Mouse (Mus musculus): ENCODE results near the gene Rimbp3.
"Not testable (repeated sequence)": the region's sequence is repeated elsewhere in the genome, so short reads cannot be mapped to it uniquely, and the experiment has no call there.

Gene Rimbp3

GRCm38 (mm10) chr16:17208389-17209361 is at the start of gene Rimbp3:
TSS of gene Rimbp3 (plus strand) at chr16:17208603.
- peak; percentile 88 for ATAC-seq (ENCODE audit: low TSS enrichment)

DNA sequence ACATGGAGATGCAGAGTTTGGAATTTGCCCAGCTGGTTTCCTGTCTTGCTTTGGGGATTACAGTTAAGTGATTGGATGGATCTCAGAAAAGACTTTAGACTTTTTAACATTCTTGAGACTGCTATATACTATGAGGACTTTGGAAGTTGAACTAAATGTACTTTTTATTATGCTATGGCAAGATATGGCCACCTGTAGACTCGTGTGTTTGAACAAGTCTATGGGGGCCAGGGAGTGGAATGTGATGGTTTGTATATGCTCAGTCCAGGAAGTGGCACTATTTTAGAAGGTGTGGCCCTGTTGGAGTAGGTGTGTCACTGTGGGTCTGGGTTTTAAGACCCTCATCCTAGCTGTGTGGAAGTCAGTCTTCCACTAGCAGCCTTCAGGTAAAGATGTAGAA is 42.9 kb upstream of the Rimbp3 start:
- ATAC-seq (ENCODE audit: low TSS enrichment): not testable (repeated sequence)

DNA sequence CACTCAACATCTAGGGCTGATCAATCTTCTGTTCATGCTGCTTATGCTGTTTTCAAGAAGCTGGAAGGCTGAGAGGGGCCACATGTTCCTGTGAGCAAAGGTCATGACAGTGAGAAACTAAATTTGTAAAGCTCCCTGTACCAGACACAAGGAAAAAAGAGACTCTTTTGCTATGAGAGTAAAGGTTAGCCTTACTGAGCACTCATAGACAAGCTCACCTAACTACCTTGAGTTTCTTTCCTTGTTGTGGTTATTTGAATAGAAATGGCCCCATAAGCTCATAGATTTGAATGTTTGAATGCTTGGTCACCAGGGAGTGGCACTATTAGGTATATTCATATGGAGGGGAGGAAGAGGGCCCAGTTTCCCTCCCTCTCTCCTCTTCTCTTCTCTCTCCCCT is 41.2 kb upstream of the Rimbp3 start:
- ATAC-seq (ENCODE audit: low TSS enrichment): no peak

- no peak for ATAC-seq (ENCODE audit: low TSS enrichment)
Observed at GRCm38 (mm10) chr16:17168049-17168448, 40.4 kb upstream of the Rimbp3 start.

- ATAC-seq (ENCODE audit: low TSS enrichment): no peak
Observed at GRCm38 (mm10) chr16:17175765-17176164, 32.6 kb upstream of the Rimbp3 start.

DNA sequence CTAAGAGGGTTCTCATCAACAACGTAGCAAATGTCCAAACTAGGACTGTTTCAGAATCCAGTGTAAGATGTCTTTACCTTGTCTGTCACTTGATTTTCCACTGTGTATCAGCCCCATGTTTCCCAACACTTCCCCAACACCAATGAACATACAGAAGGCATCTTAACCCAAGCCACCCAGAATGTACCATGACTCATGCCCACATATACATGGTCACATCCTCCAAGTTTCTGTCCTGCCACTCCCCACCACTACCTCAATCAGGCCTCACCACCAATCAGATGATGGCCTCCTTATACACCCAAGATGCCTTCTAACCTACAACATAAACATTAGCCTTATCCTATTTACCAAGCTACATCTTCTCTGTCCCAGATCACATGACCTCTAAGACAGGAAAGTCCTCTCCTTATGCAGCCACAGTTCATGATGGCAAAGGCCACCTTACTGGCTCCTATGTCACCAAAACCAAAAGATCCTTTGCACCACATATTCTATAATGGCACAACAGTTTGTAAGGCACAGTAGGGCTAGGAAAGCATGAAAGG is 30.7 kb upstream of the Rimbp3 start:
- no peak for ATAC-seq (ENCODE audit: low TSS enrichment)

- ATAC-seq (ENCODE audit: low TSS enrichment): no peak
Observed at GRCm38 (mm10) chr16:17179706-17180105, 28.7 kb upstream of the Rimbp3 start.

- ATAC-seq (ENCODE audit: low TSS enrichment): peak; percentile 27; the same call in 1 of the 2 replicates
Observed at GRCm38 (mm10) chr16:17181382-17181781, 27.0 kb upstream of the Rimbp3 start.

DNA sequence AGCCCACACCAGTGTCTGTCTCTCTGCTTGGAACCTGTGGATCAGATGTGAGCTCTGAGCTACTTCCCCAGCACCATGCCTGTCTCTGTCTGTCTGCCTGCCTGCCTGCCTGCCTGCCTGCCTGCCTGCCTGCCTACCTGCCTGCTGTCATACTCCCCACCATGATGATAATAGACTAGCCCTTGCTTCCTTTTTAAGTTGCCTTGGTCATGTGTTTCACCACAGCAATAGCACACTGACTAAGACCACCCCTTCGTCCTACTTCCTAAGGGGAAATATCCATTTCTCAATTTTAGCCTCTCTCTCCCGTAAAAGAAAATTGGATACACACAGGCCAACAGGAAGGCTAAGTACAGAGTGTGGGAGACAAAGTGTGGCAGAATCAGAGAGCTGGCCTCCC is 26.3 kb upstream of the Rimbp3 start:
- ATAC-seq (ENCODE audit: low TSS enrichment): peak; percentile 41; the same call in 1 of the 2 replicates

DNA sequence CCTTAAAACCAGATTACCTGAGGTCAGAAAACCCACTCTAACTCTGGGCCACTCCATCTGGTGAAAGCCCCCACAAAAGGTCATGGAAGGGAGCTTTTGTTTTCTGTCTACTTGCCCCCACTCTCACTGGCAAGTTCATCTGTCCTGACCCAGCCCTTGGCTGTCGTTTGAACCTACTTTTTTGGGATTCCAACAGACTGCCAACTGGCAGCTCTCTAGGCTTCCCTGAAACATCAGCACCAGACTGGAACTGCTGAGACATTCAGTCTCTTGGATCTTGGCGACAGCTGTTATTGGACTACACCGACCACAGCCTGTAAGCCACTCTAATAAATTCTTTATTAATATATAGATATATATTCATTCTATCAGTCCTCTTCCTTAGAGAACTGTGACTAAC is 25.4 kb upstream of the Rimbp3 start:
- no peak for ATAC-seq (ENCODE audit: low TSS enrichment)

DNA sequence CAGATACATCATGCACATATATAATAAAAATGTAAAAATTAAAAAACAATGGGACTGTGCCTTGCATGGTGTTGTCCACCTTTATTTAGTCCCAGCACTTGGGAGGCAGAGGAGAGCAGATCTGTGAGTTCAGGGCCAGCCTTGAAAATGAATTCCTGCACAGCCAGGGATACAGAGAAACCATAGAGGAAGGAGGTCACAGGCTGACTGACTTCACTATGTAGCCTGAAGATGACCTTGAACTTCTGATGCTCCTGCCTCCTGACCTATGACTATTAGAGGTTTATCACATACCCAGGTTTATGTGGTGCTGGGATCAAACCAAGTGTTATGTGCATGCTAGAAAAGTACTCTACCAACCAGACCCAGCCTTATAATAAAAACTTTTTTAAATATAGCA is 22.9 kb upstream of the Rimbp3 start:
- no peak for ATAC-seq (ENCODE audit: low TSS enrichment)

DNA sequence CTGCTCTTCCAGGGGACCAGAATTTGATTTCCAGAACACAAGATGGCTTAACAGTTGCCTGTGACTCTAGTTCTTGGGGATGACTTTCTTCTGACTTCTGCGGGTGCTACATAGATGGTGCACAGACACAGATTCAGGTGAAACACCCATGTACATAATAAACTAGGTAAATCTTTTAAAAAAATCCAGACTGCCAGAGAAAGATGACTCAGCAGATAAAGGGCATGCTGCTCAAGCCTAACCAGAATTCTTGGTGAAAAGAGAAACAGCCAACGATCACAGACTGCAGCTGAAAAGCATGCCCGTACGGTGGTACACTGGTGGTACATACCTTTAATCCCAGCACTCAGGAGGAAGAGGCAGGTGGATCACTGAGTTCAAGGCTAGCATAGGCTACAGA is 14.6 kb upstream of the Rimbp3 start:
- no peak for ATAC-seq (ENCODE audit: low TSS enrichment)

DNA sequence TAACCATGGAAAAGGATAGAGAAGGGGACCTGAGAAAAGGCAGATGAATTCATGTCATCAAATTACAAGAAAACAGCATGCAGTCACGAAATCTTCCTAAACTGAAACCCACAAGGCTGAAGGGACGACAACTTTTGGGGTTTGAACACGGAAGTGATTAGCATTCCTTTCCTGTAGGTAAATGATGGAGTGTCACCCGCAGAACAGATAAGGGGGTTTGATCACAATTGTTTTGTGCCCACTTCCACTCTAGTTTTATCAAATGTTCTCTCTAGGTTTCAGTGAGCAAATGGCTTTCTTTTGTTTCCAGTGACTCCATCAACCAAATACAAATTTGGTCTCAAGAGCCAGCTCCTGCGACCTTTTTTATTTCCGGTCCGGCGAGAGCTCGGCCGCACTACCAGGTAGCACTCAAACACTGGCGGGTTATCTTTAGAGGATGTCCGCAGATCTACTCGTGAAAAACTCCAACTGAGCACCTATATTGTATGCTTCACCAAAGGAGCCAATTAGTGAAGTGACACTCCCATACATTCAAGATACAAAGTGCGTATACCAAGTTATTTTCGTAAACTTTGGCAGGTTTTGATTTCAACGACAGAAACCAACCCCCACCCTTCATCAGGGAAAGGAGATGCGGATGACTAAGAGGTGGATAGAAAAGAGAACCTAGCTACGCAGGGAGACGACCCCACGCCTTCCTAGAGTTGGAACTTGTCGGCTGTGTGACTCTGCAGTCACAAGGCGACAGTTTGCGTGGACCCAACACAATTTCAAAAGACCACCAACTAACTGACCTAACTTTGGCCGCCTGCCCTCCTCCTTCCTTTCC is 8.1 kb upstream of the Rimbp3 start:
- no peak for ATAC-seq (ENCODE audit: low TSS enrichment)

DNA sequence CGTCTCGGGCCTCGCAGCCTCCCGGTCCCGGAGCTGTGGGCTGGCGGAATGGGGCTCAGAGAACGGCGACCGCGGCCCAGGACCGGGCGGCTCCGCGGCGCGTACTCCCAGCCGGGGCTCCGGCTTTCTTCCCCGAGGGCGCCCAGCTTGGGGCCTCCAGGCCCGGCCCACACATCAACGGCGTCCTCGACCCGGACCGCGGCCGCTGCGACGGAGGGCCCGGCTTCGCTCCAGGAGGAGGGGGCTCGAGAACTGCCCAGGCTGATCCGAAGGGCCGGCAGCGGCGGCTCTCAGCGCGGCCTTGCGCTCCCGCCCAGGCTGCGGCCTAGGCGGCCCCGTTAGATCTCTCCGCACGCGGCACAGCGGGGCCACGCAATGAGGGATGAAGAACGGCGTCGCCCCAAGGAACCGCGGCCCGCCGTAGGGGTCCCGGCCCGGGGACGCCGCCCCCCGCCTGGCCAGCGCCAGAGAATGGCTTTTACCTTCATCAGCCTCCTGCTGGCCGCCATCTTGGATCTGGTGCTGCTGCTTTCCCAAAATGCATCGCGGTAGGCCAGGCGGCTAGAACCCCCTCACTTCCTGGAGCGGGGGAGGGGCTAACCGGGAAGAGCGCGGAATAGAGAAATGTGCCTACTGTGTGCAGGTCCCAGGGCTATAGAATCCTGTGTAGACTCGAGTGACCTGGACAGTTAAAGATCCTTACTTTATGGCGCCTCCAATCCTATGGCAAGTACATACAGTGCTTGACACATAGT is 7.3 kb upstream of the Rimbp3 start:
- ATAC-seq (ENCODE audit: low TSS enrichment): peak; percentile 78

- ATAC-seq (ENCODE audit: low TSS enrichment): peak; percentile 89
Observed at GRCm38 (mm10) chr16:17201977-17202376, 6.4 kb upstream of the Rimbp3 start.

- no peak for ATAC-seq (ENCODE audit: low TSS enrichment)
Observed at GRCm38 (mm10) chr16:17202549-17202948, 5.9 kb upstream of the Rimbp3 start, which contains the start of gene Ube2l3. TSS of gene Ube2l3 (minus strand) at chr16:17202649.

GRCm38 (mm10) chr16:17204990-17205389 is 3.4 kb upstream of the Rimbp3 start:
- no peak for ATAC-seq (ENCODE audit: low TSS enrichment)

DNA sequence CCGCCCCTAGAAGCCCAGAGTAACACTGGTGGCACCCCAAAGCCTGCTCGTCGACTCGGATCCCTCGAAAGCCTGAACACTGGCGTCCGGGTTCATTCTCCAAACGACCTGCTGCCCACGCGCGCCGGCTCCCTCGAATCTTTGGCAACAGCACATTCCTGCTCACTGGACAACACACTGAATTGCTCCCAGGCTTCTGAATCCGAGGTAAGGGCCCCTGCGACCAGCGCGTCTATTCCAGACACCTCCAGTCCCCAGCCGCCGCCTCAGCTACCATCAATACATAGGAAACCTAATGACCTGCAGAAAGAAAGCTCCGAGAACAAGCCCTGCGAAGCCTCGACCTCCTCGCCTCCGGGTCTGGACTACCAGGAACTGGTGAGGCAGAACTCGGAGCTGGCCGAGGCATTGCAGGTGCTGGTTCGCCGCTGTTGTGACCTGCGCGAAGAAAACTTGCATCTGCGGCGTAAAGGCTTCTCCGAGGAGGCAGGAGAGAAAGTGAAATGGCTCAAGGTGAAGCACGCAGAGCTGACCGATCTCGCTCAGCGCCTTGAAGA is 1.1 kb downstream of the Rimbp3 start:
- ATAC-seq (ENCODE audit: low TSS enrichment): 0 out of 2 replicates have a peak, but pooled peaks have one; percentile 2

GRCm38 (mm10) chr16:17209981-17210838 is 1.8 kb downstream of the Rimbp3 start:
- peak; percentile 63 for ATAC-seq (ENCODE audit: low TSS enrichment)
